Mouse (Mus musculus) midbrain, postnatal 0 days (tissue): ENCODE measurements around the gene Gm17509. TPM values are rescaled to one million over a fixed set of nuclear protein-coding genes. Genes with fewer than 3 reads are reported as not detected.

Experiments used
- ATAC-seq: fragments of 200-750 bp; cut with Nextera tagmentation; 2 replicates; pipeline ENCODE4 v1.8.0; 2017; ENCODE audit warnings: moderate number of reproducible peaks, mild to moderate bottlenecking, moderate TSS enrichment, moderate library complexity; ENCODE audit not compliant: low FRiP score
- DNase-seq: peaks from one replicate; pipeline ENCODE4 v3.0.0-alpha.2; 2015; ENCODE audit warnings: low spot score
- H3K27ac ChIP-seq: fragments of 300-500 bp; sonication (generic); 2 replicates; pipeline ENCODE4 v1.5.1; 2014; ENCODE audit warnings: low read depth, mild to moderate bottlenecking, low read length, mixed read lengths
- H3K27me3 ChIP-seq: fragments of 300-500 bp; sonication (generic); 2 replicates; pipeline ENCODE4 v1.6.1; 2014; ENCODE audit warnings: low read length, control low read depth, mixed read lengths; ENCODE audit not compliant: insufficient read depth
- H3K36me3 ChIP-seq: fragments of 300-500 bp; sonication (generic); 2 replicates; pipeline ENCODE4 v1.6.1; 2014; ENCODE audit warnings: low read length, control low read depth, mixed read lengths; ENCODE audit not compliant: insufficient read depth
- H3K4me1 ChIP-seq: fragments of 300-500 bp; sonication (generic); 2 replicates; pipeline ENCODE4 v1.6.1; 2014; ENCODE audit warnings: mild to moderate bottlenecking, control low read depth, antibody characterized with exemption, low read length, mixed read lengths; ENCODE audit not compliant: insufficient read depth
- H3K4me2 ChIP-seq: fragments of 300-500 bp; sonication (generic); 2 replicates; pipeline ENCODE4 v1.6.1; 2014; ENCODE audit warnings: low read depth, mild to moderate bottlenecking, low read length, mixed read lengths; ENCODE audit not compliant: poor library complexity, severe bottlenecking
- H3K4me3 ChIP-seq: fragments of 300-500 bp; sonication (generic); 2 replicates; pipeline ENCODE4 v1.5.1; 2014; ENCODE audit warnings: low read depth, mild to moderate bottlenecking, low read length, moderate library complexity
- H3K9ac ChIP-seq: fragments of 300-500 bp; sonication (generic); replicated peaks from 2 replicates; pipeline ENCODE4 v1.6.1; 2014; ENCODE audit warnings: mild to moderate bottlenecking, low read length, moderate library complexity, mixed read lengths; ENCODE audit not compliant: poor library complexity, severe bottlenecking
- H3K9me3 ChIP-seq: fragments of 300-500 bp; sonication (generic); 2 replicates; pipeline ENCODE4 v1.6.1; 2016; ENCODE audit warnings: low read length, control low read depth
- CTCF ChIP-seq: IDR thresholded peaks from 2 replicates; pipeline ENCODE4 v1.5.1; 2016; ENCODE audit warnings: antibody characterized with exemption, mild to moderate bottlenecking
- WGBS: fragments of 180-500 bp; shearing (Covaris S2); extraction: QIAGEN DNeasy Blood & Tissue Kit; methylation state at CpG from one replicate; pipeline ENCODE4 v1.1.7; 2014; 5-methylcytosine and 5-hydroxymethylcytosine counted together
- polyA plus RNA-seq: library from polyadenylated mRNA; unstranded; fragments of >200 nt; fragmentation: Nextera tagmentation; extraction: Ambion mirVana; gene quantifications from 2 replicates; pipeline ENCODE4 v1.2.1, GENCODE M21; 2015
- total RNA-seq: library from RNA; depleted of rRNA; stranded (reverse); fragments of >200 nt; gene quantifications from 2 replicates; pipeline ENCODE4 v1.2.3, GENCODE M21; 2014

Gm17509 gene
- total and polyA plus RNA-seq, 2 experiments from 2014 or later: 0.16 to 0.71 TPM

DNA sequence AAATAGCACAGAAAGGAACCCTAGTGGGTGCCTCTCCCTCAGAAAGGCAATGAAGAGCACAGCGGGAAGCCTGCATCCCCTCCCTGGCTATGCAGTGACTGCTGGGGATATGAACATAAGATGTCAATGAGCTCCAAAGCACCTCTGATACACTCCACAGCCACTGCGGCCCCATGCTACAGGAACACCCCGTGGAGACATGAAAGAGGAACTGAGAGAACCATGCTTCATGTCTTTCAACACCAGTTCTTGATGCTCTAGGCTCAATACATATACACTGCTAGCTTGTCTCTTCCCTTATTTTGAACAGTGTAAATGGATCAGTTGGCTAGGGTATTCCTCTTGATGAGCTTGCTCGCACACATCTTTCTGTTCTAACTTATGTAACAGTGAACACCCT lies 16.2 kb upstream of the Gm17509 start:
- Histone ChIP-seq H3K4me2 (no peak overlapping the region), H3K36me3 (no peaks in the 10 kb centered on the region), H3K27me3 (no peaks in the 10 kb centered on the region), H3K9ac (no peak overlapping the region), H3K27ac (no peak overlapping the region), H3K9me3 (no peaks in the 10 kb centered on the region), H3K4me1 (no peaks in the 10 kb centered on the region), H3K4me3 (no peak overlapping the region)
- WGBS: 84% methylated on average over 4 of the region's 4 CpGs
- TF ChIP-seq CTCF: no peak
- ATAC-seq (no peak), DNase-seq (no peak)

DNA sequence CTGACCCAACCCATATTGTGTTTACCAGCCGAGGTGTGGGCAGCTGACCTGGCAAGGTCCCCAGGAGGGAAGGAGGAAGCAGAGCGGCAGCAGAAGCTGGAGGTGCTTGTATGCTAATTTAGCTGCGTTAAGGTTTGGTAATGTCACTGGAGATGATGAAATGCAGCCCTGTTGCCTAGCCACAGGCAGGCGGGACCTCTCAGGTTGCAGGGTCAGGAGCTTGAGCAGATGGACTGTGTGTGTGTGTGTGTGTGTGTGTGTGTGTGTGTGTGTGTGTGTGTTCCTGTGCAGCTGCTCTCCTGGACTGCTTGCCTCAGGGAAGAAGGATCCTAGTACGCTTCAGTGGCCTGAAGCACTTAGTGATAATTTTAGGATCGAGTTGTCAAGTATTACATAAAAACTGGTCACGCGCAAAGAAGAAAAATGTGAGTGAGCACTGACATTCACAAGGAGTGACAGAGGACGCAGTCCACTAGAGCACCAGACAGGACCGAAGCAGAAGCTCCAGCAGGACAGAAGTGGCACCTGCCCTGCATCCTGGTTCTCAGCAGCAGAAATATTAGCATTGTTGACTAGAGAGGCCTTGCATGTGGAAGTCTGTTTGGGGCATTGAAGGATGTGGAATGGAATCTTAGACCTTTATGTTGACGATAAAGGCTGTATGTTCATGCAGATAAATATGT lies 14.8 kb upstream of the Gm17509 start:
- TF ChIP-seq CTCF: no peak
- Histone ChIP-seq H3K4me1 (no peaks in the 10 kb centered on the region), H3K27ac (no peak overlapping the region), H3K4me2 (no peak overlapping the region), H3K9me3 (no peaks in the 10 kb centered on the region), H3K4me3 (no peak overlapping the region), H3K9ac (no peak overlapping the region), H3K36me3 (no peaks in the 10 kb centered on the region), H3K27me3 (no peaks in the 10 kb centered on the region)
- 0 out of 2 replicates have a peak, but pooled peaks have one; percentile 38 for ATAC-seq
- WGBS: 44% methylated on average over 11 of the region's 11 CpGs
- DNase-seq: peak; percentile 36

DNA sequence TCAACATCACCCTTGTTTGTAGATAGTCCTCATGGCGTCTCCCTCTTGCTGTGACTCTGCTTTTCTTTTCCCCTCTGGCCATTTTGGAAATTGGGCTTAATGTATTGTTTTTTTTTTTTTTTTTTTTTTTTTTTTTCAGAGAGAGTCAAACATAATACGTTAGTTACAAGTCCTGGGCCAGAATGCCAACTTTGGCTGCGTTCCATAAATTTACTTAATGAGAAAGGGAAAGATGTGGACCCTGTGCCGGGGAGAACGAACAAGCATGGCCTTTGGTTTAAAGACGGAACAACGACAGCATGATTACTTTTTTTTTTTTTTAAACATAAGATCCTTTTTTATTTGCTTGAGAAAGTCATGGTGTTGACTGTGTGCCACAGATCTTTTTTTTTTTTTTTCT lies 13.6 kb upstream of the Gm17509 start:
- H3K27me3 ChIP-seq: no peaks in the 10 kb centered on the region
- no peak for ATAC-seq
- WGBS: 61% methylated on average over 7 of the region's 7 CpGs
- H3K4me2 ChIP-seq: no peak overlapping the region
- H3K9me3 ChIP-seq: no peaks in the 10 kb centered on the region
- H3K27ac ChIP-seq: no peak overlapping the region
- H3K4me1 ChIP-seq: no peaks in the 10 kb centered on the region
- no peak overlapping the region for H3K9ac ChIP-seq
- no peak for DNase-seq
- no peak for TF ChIP-seq CTCF
- no peaks in the 10 kb centered on the region for H3K36me3 ChIP-seq
- no peak overlapping the region for H3K4me3 ChIP-seq

DNA sequence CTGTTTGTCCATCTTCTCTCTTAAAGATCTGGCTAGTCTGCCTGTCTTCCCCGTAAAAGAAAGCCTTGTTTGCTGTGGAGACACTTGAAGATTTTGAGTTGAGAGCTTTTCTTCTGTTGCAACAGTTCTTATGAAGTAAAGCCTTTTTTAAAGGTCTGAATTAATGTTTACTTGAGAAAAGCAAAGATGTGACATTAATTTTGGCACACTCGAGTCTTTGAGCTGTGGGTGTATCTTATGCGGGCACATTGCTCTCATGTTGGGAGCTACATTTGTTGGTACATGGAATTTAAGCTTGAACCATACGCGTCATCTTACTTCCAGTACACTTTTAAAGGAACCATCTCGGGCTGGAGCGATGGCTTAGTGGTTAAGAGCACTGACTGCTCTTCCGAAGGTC lies 12.9 kb upstream of the Gm17509 start:
- H3K4me1 ChIP-seq: no peaks in the 10 kb centered on the region
- ATAC-seq (no peak), DNase-seq (no peak)
- no peak for TF ChIP-seq CTCF
- WGBS: 95% methylated on average over 8 of the region's 8 CpGs
- no peak overlapping the region for H3K27ac ChIP-seq
- no peaks in the 10 kb centered on the region for H3K27me3 ChIP-seq
- H3K9ac ChIP-seq: no peak overlapping the region
- H3K36me3 ChIP-seq: no peaks in the 10 kb centered on the region
- H3K4me3 ChIP-seq: no peak overlapping the region
- no peaks in the 10 kb centered on the region for H3K9me3 ChIP-seq
- no peak overlapping the region for H3K4me2 ChIP-seq

DNA sequence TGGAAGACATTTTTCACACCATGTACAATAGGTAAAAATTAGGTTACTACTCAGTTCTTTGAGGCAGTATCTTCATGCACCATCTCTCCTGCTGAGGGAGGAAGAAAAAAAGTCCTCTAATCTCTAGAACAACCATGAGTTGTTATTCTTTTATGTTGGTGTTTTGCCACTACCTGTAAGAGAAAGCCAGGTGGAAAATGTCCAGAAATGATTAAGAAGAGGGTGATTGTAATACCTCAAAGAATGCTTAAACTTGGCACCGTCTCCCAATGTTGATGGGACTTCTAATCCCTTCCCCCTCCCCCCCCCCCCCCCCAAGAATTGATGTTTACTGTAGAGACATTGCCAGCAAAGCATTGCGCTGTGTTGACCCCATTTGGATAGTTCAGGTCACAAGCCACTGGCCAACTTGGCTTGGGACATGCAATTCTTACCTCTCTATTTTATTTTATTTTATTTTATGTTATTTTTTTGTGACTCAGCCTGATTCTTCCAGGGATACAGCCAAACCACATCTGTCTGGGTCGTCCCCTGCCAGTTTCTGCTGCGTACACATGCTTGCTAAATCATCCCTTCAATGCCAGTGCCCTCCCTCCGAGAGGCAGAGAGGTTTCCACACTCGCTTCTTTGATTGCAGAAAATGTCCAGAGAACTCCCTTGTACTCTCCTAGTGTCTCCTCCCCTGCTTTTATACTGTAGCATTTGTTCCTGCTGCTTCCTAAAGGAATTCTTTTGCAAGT lies 9.7 kb upstream of the Gm17509 start:
- ATAC-seq (no peak), DNase-seq (no peak)
- H3K4me2 ChIP-seq: no peak overlapping the region
- no peaks in the 10 kb centered on the region for H3K4me1 ChIP-seq
- H3K27ac ChIP-seq: no peak overlapping the region
- 81% methylated on average over 6 of the region's 6 CpGs for WGBS
- H3K36me3 ChIP-seq: no peaks in the 10 kb centered on the region
- TF ChIP-seq CTCF: no peak
- no peak overlapping the region for H3K9ac ChIP-seq
- no peaks in the 10 kb centered on the region for H3K27me3 ChIP-seq
- H3K4me3 ChIP-seq: no peak overlapping the region
- no peaks in the 10 kb centered on the region for H3K9me3 ChIP-seq

DNA sequence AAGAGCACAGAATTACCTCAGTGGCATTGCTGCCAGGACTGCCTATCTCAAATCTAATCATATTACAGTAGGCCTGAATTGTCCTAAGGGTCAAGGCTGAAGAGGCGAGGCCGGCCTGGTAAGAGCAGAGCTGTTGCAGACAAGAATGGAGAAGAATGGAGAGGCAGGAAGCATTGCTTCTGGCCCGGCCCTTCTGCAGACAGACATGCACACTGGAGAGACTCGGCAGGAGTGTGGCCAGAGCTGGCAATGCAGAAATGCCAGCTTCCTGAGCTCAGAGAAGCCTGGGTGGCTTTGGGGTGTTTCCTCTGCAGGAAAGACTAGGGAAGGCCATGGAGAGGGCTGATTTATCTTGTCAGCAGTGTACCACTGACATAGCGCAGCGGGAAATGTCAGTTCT lies 4.7 kb upstream of the Gm17509 start:
- WGBS: 82% methylated on average over 6 of the region's 6 CpGs

More for the DNA sequence above, 4.7 kb upstream of the Gm17509 start:
- no peak overlapping the region for H3K27ac ChIP-seq
- no peaks in the 10 kb centered on the region for H3K36me3 ChIP-seq
- H3K27me3 ChIP-seq: no peaks in the 10 kb centered on the region
- H3K4me3 ChIP-seq: no peak overlapping the region
- no peaks in the 10 kb centered on the region for H3K9me3 ChIP-seq
- no peaks in the 10 kb centered on the region for H3K4me1 ChIP-seq
- DNase-seq (no peak), ATAC-seq (no peak)
- H3K9ac ChIP-seq: no peak overlapping the region
- H3K4me2 ChIP-seq: no peak overlapping the region
- no peak for TF ChIP-seq CTCF
